Mouse (Mus musculus): ENCODE results near the gene Gm26620. TPM values are rescaled to one million over a fixed set of nuclear protein-coding genes. Genes with fewer than 3 reads are reported as not detected.

The Gm26620 gene
- 1 to 10 TPM in 9 of 26 experiments, not detected in 17; 1.3 to 2.3 (median 1.5) TPM for total RNA-seq (2018; cell fraction: chromatin; rRNA removed)
- total RNA-seq (2018; cell fraction: cytosol; rRNA removed): 1 to 10 TPM in 2 of 26 experiments, under 1 TPM in 24; 0.21 to 1.2 (median 0.51) TPM
- total RNA-seq (2018; cell fraction: nucleus; rRNA removed): 1 to 10 TPM in 7 of 26 experiments, under 1 TPM in 7, not detected in 12; 0.59 to 2.0 (median 1.1) TPM
- 0.43 to 0.62 TPM (median 0.55 TPM) in 3 replicates for polyA plus RNA-seq (2018)

- peak within 1 kb of the TSS; percentile 61 for H3K4me3 ChIP-seq (ENCODE audit: inconsistent target)
- peaks cover 11% of the 10 kb centered on the region for H3K36me3 ChIP-seq (ENCODE audit: inconsistent target)
- H3K79me2 ChIP-seq (ENCODE audit: inconsistent target): peaks cover 38% of the 10 kb centered on the region
- H3K27ac ChIP-seq: no peak within 1 kb of the TSS
- WGBS (ENCODE audit: missing documents): 0% methylated on average over 46 of the region's 46 CpGs
These were observed at the start of gene Gm26620, which contains the start of gene Dusp12 for GRCm38 (mm10) chr1:170884978-170885561. Gene Gm26620 (plus strand): TSS chr1:170885065. Gene Dusp12 (minus strand): TSS chr1:170885540.

GRCm38 (mm10) chr1:170839685-170840084 lies 45.2 kb upstream of the Gm26620 start:
- Histone ChIP-seq H3K36me3 (ENCODE audit: inconsistent target) (peaks cover 61% of the 10 kb centered on the region), H3K4me3 (ENCODE audit: inconsistent target) (no peak overlapping the region), H3K27ac (no peak overlapping the region), H3K79me2 (ENCODE audit: inconsistent target) (peaks cover 70% of the 10 kb centered on the region)

- Histone ChIP-seq H3K27ac (no peak overlapping the region), H3K79me2 (ENCODE audit: inconsistent target) (peaks cover 56% of the 10 kb centered on the region), H3K4me3 (ENCODE audit: inconsistent target) (no peak overlapping the region), H3K36me3 (ENCODE audit: inconsistent target) (peaks cover 31% of the 10 kb centered on the region)
- WGBS (ENCODE audit: missing documents): 83% methylated on average over 8 of the region's 8 CpGs
These were observed 40.5 kb upstream of the Gm26620 start for GRCm38 (mm10) chr1:170844380-170844779.

GRCm38 (mm10) chr1:170845448-170846307 lies 39.2 kb upstream of the Gm26620 start:
- 2% methylated on average over 10 of the region's 10 CpGs for WGBS (ENCODE audit: missing documents)
- Histone ChIP-seq H3K27ac (peak overlapping the region; percentile 95), H3K36me3 (ENCODE audit: inconsistent target) (peaks cover 28% of the 10 kb centered on the region), H3K4me3 (ENCODE audit: inconsistent target) (peak overlapping the region; percentile 30), H3K79me2 (ENCODE audit: inconsistent target) (peaks cover 68% of the 10 kb centered on the region)

GRCm38 (mm10) chr1:170850007-170850406 lies 34.9 kb upstream of the Gm26620 start:
- peaks cover 63% of the 10 kb centered on the region for H3K79me2 ChIP-seq (ENCODE audit: inconsistent target)
- H3K4me3 ChIP-seq (ENCODE audit: inconsistent target): no peak overlapping the region
- H3K36me3 ChIP-seq (ENCODE audit: inconsistent target): peaks cover 11% of the 10 kb centered on the region; the same call in 1 of the 2 replicates
- 58% methylated on average over 2 of the region's 2 CpGs for WGBS (ENCODE audit: missing documents)
- peak overlapping the region; percentile 39; the same call in 1 of the 2 replicates for H3K27ac ChIP-seq

- H3K79me2 ChIP-seq (ENCODE audit: inconsistent target): peaks cover 69% of the 10 kb centered on the region
- peak overlapping the region; percentile 39; the same call in 1 of the 2 replicates for H3K27ac ChIP-seq
- H3K36me3 ChIP-seq (ENCODE audit: inconsistent target): peaks cover 11% of the 10 kb centered on the region; the same call in 1 of the 2 replicates
- H3K4me3 ChIP-seq (ENCODE audit: inconsistent target): no peak overlapping the region
- WGBS (ENCODE audit: missing documents): 97% methylated on average over 19 of the region's 23 CpGs
These were observed 33.9 kb upstream of the Gm26620 start for GRCm38 (mm10) chr1:170850637-170851624.

GRCm38 (mm10) chr1:170853604-170854003 lies 31.3 kb upstream of the Gm26620 start:
- Histone ChIP-seq H3K4me3 (ENCODE audit: inconsistent target) (peak overlapping the region; percentile 9; the same call in 1 of the 2 replicates), H3K27ac (peak overlapping the region; percentile 98), H3K36me3 (ENCODE audit: inconsistent target) (no peaks in the 10 kb centered on the region; the same call in 1 of the 2 replicates), H3K79me2 (ENCODE audit: inconsistent target) (peaks cover 83% of the 10 kb centered on the region)
- 4% methylated on average over 3 of the region's 3 CpGs for WGBS (ENCODE audit: missing documents)

- Histone ChIP-seq H3K4me3 (ENCODE audit: inconsistent target) (no peak overlapping the region), H3K27ac (peak overlapping the region; percentile 98), H3K36me3 (ENCODE audit: inconsistent target) (no peaks in the 10 kb centered on the region), H3K79me2 (ENCODE audit: inconsistent target) (peaks cover 83% of the 10 kb centered on the region)
- WGBS (ENCODE audit: missing documents): 87% methylated on average over 12 of the region's 13 CpGs
These were observed 29.7 kb upstream of the Gm26620 start for GRCm38 (mm10) chr1:170855056-170855760.

GRCm38 (mm10) chr1:170857369-170857768 lies 27.5 kb upstream of the Gm26620 start:
- H3K36me3 ChIP-seq (ENCODE audit: inconsistent target): no peaks in the 10 kb centered on the region
- H3K27ac ChIP-seq: no peak overlapping the region
- H3K4me3 ChIP-seq (ENCODE audit: inconsistent target): no peak overlapping the region
- peaks cover 83% of the 10 kb centered on the region for H3K79me2 ChIP-seq (ENCODE audit: inconsistent target)
- WGBS (ENCODE audit: missing documents): 77% methylated on average over 2 of the region's 2 CpGs

- Histone ChIP-seq H3K4me3 (ENCODE audit: inconsistent target) (no peak overlapping the region), H3K36me3 (ENCODE audit: inconsistent target) (no peaks in the 10 kb centered on the region), H3K27ac (no peak overlapping the region), H3K79me2 (ENCODE audit: inconsistent target) (peaks cover 94% of the 10 kb centered on the region)
- 75% methylated on average over 1 of the region's 2 CpGs for WGBS (ENCODE audit: missing documents)
These were observed 26.0 kb upstream of the Gm26620 start for GRCm38 (mm10) chr1:170858872-170859271.

- WGBS (ENCODE audit: missing documents): 63% methylated on average over 13 of the region's 13 CpGs
- Histone ChIP-seq H3K27ac (peak overlapping the region; percentile 79), H3K79me2 (ENCODE audit: inconsistent target) (peaks cover 100% of the 10 kb centered on the region), H3K4me3 (ENCODE audit: inconsistent target) (no peak overlapping the region), H3K36me3 (ENCODE audit: inconsistent target) (no peaks in the 10 kb centered on the region)
These were observed 23.0 kb upstream of the Gm26620 start for GRCm38 (mm10) chr1:170861671-170862434.

GRCm38 (mm10) chr1:170862435-170862717 lies 22.5 kb upstream of the Gm26620 start:
- Histone ChIP-seq H3K27ac (peak overlapping the region; percentile 79), H3K36me3 (ENCODE audit: inconsistent target) (no peaks in the 10 kb centered on the region), H3K4me3 (ENCODE audit: inconsistent target) (peak overlapping the region; percentile 3; the same call in 1 of the 2 replicates), H3K79me2 (ENCODE audit: inconsistent target) (peaks cover 100% of the 10 kb centered on the region)
- 69% methylated on average over 3 of the region's 3 CpGs for WGBS (ENCODE audit: missing documents)

- Histone ChIP-seq H3K79me2 (ENCODE audit: inconsistent target) (peaks cover 99% of the 10 kb centered on the region), H3K36me3 (ENCODE audit: inconsistent target) (no peaks in the 10 kb centered on the region), H3K4me3 (ENCODE audit: inconsistent target) (peak overlapping the region; percentile 3; the same call in 1 of the 2 replicates), H3K27ac (peak overlapping the region; percentile 79)
- WGBS (ENCODE audit: missing documents): 0% methylated on average over 3 of the region's 4 CpGs
These were observed 21.8 kb upstream of the Gm26620 start for GRCm38 (mm10) chr1:170863033-170863432.

Data from macrophage (primary cell).